Mouse (Mus musculus) heart, postnatal 36 days (tissue): ENCODE measurements around the gene Cmtm2a. TPM values are rescaled to one million over a fixed set of nuclear protein-coding genes. Genes with fewer than 3 reads are reported as not detected.
"Not testable (repeated sequence)": the region's sequence is repeated elsewhere in the genome, so short reads cannot be mapped to it uniquely, and the experiment has no call there.

Experiments used
- DNase-seq, 2 experiments: peaks; one replicate each; pipeline ENCODE4 v3.0.0; 2021 to 2022
- intact Hi-C: fragments of 180-260 bp; cut with DNase I; formaldehyde crosslinking; loops from one replicate; pipeline ENCODE4 v1.15.1; 2025
- total RNA-seq, 2 experiments: library from RNA; stranded (reverse); gene quantifications; 2 replicates each; pipeline ENCODE4 v1.2.3; 2021

Cmtm2a gene
- total RNA-seq, 2 experiments from 2014 or later: not detected

GRCm38 (mm10) chr8:104304962-104305361 lies 12.0 kb upstream of the Cmtm2a start:
- intact Hi-C loops: loop anchor here (5.0 kb wide), 1 partner anchor 53 kb away; the partner anchor contains the start of gene Cklf
- DNase-seq: no peak

- intact Hi-C loops: loop anchor here (5.0 kb wide), 1 partner anchor 50 kb away; the partner anchor contains the start of gene Cklf
- not testable (repeated sequence) for DNase-seq
Measured at GRCm38 (mm10) chr8:104302536-104302935, 9.6 kb upstream of the Cmtm2a start.

- intact Hi-C loops: loop anchor here (5.0 kb wide), 1 partner anchor 49 kb away; the partner anchor contains the start of gene Cklf
- DNase-seq: not testable (repeated sequence)
Measured at GRCm38 (mm10) chr8:104301577-104301976, 8.6 kb upstream of the Cmtm2a start.

DNA sequence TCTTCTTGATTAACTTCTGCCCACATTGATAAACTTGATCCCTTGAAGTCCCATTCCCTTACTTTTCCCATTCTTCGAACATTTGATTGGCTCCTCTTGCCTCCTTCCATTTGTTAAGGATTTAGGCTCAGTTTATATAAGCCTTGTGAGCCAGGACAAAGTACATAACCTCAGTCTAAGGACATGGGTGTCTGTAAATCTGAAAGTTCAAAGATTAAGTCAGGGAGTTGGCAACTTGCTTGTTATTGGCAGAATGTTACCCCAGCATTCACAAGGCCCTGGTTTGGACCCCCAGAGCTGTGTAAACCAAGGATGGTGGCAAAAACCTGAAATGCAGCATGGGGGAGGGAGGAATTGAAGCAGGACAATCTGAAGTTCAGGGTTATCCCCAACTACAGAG lies 1.4 kb upstream of the Cmtm2a start:
- intact Hi-C loops: no loop called here

DNA sequence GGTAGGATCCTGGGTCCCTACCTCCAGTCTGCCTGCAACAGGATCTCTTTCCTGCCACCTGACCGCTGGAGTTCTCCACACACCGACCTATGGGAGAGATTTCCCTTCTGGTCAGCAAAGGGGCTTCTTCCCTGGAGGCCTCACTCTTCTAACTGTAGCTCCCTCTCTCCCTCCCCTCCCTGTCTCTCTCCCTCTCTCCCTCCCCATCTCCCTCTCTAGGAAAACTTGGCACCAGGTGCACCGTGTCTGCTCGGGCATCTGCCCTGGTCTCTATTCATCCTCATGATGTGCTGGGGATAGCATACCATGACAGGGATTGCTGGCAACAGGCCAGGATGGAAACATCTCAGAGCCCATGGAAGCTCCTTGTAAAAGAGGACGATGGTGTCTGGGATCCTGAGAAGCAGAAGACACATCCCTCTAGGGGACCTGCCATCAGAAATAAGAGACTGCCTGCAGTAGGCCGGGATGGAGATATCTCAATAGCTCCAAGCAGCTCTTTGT lies 24.0 kb downstream of the Cmtm2a start:
- intact Hi-C loops: no loop called here
- no peak for DNase-seq

More for the DNA sequence above, 1.4 kb upstream of the Cmtm2a start:
- DNase-seq: no peak

DNA sequence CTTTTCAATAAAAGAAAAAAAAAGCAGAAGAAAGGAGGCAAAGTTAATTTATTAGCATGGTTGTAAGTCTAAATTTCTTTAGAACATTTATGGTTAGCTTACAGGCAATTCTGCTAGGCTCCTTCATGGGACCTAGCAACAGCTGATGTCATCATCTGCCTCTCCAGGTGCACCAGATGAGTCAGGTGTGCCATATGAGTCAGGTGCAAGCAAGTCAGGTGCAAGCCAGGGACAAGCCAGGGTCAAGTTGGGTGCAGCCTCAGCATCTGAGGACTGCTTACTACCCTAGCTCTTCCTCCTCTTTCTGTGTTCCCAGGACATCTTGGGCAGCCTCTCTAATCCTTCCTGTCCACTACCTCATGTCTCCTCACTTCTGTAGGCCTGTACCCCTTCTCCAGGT lies 24.6 kb downstream of the Cmtm2a start:
- intact Hi-C loops: no loop called here
- no peak for DNase-seq

- intact Hi-C loops, DNase-seq: not testable (repeated sequence)
Measured at GRCm38 (mm10) chr8:104264271-104264935, 28.6 kb downstream of the Cmtm2a start.

DNA sequence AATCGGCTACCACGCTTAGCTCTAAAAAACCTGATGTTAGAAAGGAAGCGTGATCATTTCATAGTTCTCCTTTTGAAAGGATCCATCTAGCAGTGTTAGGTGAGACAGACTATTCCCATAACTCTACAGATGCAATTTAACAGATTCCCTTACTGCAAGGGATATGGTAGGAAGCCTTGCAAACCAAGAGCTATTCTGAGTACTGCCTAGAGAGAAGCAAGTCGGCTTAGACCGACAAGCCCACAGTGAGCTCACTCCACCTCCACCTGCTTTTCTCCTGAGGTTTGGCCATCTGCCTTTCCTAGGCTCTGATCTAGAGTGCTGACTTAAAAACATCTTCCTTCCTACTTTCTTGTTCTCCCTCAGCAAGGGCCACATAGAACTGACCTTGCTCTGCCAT lies 31.2 kb downstream of the Cmtm2a start:
- DNase-seq, intact Hi-C loops: not testable (repeated sequence)

DNA sequence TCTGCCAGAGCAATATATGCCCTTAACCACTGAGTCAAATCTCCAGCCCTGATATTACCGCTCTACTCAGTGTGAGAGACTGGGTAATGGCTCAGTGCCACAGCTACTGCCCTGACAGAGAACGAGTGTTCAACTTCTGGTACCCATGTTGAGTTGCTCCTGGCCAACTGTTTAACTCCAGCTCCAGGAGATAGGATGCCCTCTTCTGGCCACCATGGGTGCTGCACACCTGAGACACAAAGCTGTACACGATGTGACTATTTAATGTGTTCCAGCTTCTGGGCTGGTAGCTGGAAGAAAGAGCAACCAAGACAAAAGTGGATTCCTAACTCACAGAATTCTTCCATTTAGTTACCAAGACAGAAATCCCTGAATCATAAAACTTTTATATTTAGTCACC lies 40.0 kb downstream of the Cmtm2a start:
- intact Hi-C loops: loop anchor here (5.0 kb wide), 3 partner anchors 49 to 319 kb away; partner anchors contain the start of gene Dync1li2
- DNase-seq: peak in 1 of 2 experiments; percentile 20

GRCm38 (mm10) chr8:104251461-104251860 lies 41.5 kb downstream of the Cmtm2a start:
- no peak for DNase-seq
- intact Hi-C loops: loop anchor here (2.0 to 5.0 kb wide), 4 partner anchors 51 to 321 kb away; partner anchors contain the start of gene Dync1li2

DNA sequence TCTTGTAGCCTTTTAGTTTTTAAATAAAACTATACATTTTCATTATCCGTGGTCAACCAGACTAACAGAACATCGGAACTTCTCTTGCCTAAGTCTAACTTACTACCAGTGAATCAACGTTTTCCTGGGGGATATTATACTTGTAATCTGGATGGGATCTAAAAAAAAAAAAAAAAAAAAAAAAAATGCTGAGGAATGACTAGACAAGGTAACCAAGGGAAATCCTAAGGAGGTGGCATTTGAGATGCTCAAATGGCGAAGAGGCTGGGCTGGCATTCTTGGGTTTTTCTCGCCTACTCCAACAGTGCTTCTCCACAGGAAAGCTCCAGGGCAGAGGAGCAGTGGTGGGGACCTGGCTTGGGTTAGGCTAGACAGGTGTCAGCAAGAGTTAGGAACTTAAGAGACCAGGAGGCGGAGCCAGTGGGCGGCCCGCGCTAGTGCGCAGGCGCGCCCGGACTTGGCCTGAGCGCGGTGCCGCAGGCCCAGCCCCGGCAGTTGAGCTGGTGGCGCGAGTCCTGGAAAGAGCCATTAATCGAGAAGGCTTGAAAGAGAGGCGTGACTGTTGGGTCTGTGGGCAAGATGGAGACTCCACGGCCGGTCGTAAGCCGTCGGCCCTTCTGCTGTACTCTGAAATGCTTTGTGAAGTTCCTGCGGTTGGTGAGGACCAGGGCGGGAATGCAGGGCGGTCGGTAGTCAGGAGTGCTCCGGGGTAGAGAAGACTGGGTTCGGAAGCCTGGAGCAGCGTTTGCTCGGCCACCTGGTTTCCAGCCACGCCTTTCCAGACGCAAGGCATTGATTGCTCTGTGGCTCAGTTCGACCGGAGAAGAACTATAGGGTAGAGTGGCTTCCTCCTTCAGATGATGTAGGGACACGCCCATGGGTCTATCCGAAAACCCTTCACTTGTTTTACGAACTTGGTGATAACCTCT lies 42.3 kb downstream of the Cmtm2a start, which contains the start of gene Cklf:
Gene Cklf (plus strand): TSS at position 423 of the 929 bp plus-strand sequence.
- DNase-seq: peak; percentile 87 to 89
- intact Hi-C loops: loop anchor here (2.0 to 5.0 kb wide), 4 partner anchors 52 to 322 kb away; partner anchors contain the start of gene Dync1li2

- intact Hi-C loops: no loop called here
- no peak for DNase-seq
Measured at GRCm38 (mm10) chr8:104249442-104249996, 43.5 kb downstream of the Cmtm2a start.

DNA sequence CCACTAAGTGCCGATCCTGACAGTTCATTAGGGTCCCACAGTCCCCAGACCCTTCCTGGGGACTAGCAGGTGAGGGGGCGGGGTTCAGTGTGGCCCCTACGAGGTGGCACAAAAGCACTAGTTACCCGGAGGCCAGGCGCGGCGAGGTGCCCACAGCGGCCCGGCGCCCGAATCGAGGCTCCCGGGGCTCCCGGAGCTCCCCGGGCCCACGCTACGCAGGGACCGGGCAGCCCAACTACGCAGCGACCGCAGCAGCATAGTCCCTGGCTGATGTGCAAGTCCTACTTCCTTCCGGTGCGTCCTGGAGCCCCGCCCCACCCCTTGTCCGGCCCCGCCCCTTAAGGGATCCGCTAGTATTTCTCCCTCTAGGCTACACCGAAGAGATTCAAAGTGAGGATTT lies 44.7 kb downstream of the Cmtm2a start, which contains the start of gene Tk2:
Gene Tk2 (minus strand): TSS at position 283 of the 400 bp plus-strand sequence.
- intact Hi-C loops: no loop called here
- DNase-seq: peak; percentile 77 to 78

DNA sequence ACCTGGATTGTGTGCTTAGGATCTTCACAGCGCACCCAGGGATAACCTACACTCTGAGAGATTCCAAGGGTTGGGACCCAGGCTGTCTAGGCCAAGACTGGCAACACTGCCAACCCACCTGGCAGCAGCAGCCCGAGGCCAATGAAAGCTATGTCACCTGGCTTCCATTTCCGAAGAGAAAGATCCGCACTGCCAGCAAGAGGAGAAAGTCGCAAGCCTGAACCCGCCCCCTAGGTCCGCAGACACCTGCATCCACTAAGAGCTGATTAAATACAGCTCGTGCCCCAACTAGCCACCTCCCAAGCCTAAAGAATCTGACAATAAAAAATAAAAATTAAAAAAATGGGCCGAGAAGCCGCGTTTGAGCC lies 45.1 kb downstream of the Cmtm2a start:
- intact Hi-C loops: no loop called here
- DNase-seq: no peak

GRCm38 (mm10) chr8:104247054-104247907 lies 45.7 kb downstream of the Cmtm2a start:
- DNase-seq: peak; percentile 30 to 32
- intact Hi-C loops: no loop called here

DNA sequence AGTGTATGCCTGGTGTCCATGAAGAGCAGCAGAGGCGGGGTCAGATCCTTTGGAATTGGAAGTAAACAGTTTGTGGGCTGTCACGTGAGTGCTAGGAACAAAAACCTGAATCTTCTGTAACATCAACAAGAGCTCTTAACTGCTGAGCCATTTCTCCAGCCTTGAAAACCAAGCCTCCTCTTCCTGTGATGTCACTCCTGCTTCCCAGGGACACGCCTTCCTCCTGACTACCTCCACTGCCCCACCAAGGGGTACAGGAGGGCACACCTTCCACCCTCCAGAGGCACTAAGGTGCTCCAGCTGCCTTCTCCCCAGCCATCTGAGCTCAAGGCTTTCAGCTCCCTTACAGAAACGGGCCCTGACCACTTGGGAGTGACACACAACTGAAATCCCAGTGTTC lies 46.4 kb downstream of the Cmtm2a start:
- no peak for DNase-seq
- intact Hi-C loops: no loop called here

DNA sequence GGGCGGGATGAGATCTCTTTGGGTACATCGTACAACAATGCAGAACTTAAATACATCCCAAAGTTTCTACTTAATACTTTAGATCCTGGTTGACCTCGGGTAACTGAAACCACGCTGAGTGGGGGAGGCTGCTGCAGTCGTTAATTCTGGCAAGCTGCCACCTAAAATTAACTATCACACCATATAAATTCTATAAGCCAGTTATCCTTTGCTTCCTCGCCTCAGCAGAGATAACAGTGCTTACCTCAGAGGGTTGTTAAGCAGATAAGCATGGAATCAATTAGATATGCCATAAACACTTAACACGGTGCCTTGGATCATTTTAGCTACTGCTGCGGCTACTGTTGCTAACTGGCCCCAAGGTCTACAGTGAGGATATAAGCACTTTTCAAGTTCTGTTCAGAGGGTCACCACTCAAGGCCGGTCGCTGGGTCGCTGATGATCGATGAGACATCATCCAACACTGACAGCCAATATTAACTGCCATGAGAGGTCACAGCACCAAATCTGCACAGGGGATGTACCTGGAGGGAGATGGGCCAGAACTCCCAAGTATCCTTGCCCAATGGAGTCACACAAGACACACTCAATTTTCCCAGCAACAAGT lies 50.8 kb downstream of the Cmtm2a start:
- intact Hi-C loops: no loop called here
- DNase-seq: no peak

GRCm38 (mm10) chr8:104239418-104239861 lies 53.5 kb downstream of the Cmtm2a start:
- intact Hi-C loops: no loop called here
- DNase-seq: no peak

DNA sequence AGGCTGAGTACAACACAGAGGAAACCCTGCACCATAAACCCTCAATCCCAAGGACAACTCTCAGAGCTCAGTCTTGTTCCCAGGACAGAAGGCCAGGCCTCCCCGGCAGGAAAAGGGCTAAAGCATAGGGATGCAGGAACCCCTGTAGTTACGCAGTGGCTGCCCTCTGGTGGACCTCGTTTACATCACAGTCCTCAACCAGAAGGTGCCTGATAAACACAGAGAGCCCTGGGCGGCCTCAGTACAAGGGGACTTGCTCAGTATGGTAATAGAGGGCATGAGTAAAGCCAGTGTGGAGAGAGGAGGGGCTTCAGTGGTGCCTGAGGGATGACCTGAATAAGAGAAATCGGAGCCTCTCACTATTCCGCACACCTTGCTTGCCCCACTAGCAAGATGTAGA lies 58.4 kb downstream of the Cmtm2a start:
- DNase-seq: no peak
- intact Hi-C loops: no loop called here
